Mouse (Mus musculus) heart, adult 18-20 months (tissue): ENCODE measurements around the gene Phf21b. TPM values are rescaled to one million over a fixed set of nuclear protein-coding genes. Genes with fewer than 3 reads are reported as not detected.

ENCODE experiments used
- DNase-seq, 2 experiments: peaks; one replicate each; pipeline ENCODE4 v3.0.0; 2021 to 2022; ENCODE audit warnings: mixed read lengths in 1 of 2
- long read RNA-seq, 2 experiments: library from polyadenylated mRNA; stranded (forward); transcript quantifications; one replicate each; pipeline ENCODE4 v2.0.0; 2021
- total RNA-seq, 2 experiments: library from RNA; stranded (reverse); gene quantifications; 2 replicates each; pipeline ENCODE4 v1.2.3; 2021

The Phf21b gene
- total RNA-seq, result 1 to 10 TPM in 1 of 2 experiments, under 1 TPM in 1; 0.92 to 1.9 TPM
- long read RNA-seq, experiment 1, partial matches to known transcripts, result 0 of 1 reads
- long read RNA-seq, experiment 1, other reads (novel, unspliced or antisense), result 1 of 1 reads
- long read RNA-seq, experiment 2, result 0 reads

GRCm38 (mm10) chr15:84856006-84856995 is at the start of gene Phf21b:
Gene Phf21b, minus strand, starts transcription at chr15:84856049.
- DNase-seq, result peak; percentile 88

DNA sequence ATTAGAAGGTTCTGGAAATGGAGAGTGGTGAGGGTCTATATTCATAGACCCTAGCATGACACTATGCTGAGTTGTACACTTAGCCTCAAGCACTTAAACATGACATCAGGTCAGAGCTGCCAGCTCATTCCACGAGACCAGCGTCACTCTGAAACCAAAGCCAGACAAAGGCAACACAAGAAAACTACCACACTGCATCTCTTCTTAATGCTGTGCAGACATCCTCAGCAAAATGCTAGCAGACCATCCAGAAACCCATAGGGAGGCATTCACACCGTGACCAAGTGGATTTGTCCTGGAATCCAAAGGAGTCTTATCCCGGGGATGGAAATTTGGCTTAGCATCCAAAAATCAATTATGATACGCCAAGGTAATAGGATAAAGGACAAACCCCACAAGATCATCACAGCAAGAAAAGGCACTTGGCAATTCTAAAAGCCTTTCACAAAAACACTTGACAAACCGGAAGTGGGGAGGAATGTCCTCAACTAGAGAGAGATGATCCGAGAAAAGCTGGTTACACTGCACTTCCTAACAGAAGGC is 48.1 kb upstream of the Phf21b start:
- DNase-seq, result no peak

DNA sequence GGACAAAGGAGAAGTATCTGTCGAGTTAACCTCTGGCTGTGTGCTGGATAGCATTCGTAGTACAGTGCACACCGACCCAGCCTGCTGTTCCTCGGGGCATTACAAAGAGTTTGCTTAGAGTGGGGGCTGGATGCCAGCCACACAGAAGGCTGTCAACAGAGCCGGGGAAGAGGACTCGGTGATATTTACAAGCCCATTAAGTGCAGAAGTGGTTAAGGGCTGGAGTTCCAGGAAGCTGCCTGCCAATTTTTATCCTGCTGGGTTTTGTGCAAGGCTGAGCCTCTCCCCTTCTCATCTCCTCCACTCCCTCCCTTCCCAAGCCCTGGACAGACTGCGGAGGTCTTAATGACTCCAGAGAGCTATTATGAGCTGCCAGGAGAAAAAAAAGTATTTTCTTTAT is 42.2 kb upstream of the Phf21b start:
- no peak for DNase-seq

DNA sequence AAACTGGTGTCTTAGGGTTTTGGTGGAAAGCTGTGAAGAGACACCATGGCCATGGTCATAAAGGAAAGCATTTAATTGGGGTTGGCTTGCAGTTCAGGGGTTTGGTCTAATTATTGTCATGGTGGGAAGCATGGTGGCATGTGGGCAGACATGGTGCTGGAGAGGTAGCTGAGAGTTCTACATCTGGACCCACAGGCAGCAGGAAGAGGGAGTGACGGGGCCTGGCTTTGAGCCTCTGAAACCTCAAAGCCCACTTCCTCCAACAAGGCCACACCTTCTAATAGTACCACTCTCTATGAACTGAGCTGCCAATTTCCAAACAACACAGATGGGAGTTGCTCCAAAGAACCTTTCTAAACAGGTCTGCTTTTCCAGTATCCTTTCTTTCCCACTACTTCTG is 40.8 kb upstream of the Phf21b start:
- no peak for DNase-seq

DNA sequence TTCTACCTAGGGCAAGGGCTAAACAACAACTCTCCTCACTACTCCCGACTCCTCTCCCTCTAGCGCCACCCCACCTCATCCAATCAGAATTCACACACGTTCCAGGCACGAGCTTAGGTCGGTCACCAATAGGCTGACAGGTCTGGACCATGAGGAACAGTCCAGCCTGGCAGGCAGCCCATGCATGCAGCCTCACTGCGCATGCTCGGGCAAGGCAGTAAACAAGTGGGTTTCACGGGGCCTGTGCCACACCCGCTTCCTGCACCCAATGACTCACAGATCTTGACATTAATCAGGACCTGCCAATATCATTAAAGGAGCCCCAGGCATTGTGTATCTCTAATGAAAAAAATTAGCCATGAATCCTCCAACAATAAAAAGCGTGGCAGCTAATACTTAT is 40.4 kb upstream of the Phf21b start:
- DNase-seq, result peak; percentile 12 to 47

DNA sequence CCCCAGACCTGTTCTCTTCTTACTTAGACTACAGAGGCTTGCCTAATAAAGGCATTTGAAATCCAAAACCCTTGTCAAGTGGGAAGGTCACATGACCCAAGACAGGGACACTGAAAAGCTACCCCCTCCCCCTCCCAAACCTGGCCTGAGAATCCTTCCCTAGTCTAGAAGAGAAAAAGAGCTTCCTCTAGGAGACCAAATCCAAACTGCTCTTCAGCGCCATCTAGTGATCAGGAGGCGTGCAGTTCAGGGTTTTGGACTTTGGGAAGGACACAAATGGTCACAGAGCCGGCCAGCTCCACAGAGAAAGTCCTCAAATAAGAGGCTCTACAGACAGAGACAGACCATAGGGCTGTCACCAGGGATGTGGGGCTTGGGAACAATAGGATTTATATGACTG is 35.8 kb upstream of the Phf21b start:
- DNase-seq, result peak; percentile 55 to 83

- DNase-seq, result no peak
These were observed 35.4 kb upstream of the Phf21b start for GRCm38 (mm10) chr15:84891246-84891645.

DNA sequence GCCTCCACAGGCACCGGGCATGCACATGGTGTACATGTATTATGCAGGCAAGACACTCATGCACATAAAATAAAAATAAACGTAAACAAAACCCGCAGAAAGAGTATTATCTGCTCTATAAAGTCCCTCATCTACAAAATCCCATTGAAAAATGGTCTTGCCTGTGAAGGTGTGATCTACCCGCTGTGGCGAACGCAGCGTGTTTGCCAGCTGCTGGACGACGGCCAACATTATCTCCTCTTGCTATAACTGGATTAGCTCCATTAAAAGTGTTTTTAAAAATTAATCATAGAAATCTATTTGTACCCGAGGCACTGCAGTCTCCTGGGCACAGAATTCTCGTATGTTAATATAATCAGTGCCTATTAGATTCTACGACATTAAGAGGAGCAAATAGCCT is 32.2 kb upstream of the Phf21b start:
- DNase-seq, result no peak

GRCm38 (mm10) chr15:84877029-84877815 is 21.4 kb upstream of the Phf21b start:
- no peak for DNase-seq

GRCm38 (mm10) chr15:84873867-84874266 is 18.0 kb upstream of the Phf21b start:
- peak; percentile 12 to 25 for DNase-seq

DNA sequence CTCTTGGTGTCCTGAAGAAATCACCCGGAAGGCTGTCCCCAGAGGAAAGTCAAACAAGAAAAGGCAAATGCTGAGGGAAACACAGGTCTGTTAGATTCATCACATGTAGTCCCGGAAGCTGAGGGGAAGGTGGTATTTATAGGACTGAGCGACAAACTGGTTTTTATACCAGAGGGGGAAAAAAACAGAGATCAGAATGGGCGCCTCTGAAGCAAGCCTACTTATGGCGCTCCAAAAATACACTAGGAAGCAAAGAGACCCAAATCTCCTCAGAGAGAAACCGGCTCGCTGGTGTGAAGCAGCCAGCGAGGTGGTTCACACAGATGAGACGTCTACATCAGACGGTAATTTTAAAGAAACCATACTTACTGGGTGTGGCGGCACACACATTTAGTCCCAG is 17.2 kb upstream of the Phf21b start:
- peak in 1 of 2 experiments; percentile 19 for DNase-seq

GRCm38 (mm10) chr15:84871802-84872201 is 16.0 kb upstream of the Phf21b start:
- peak in 1 of 2 experiments; percentile 11 for DNase-seq

GRCm38 (mm10) chr15:84861911-84862310 is 6.1 kb upstream of the Phf21b start:
- no peak for DNase-seq

- DNase-seq, result no peak
These were observed 1.8 kb upstream of the Phf21b start for GRCm38 (mm10) chr15:84857623-84858022.

- peak; percentile 48 to 69 for DNase-seq
These were observed 638 bp downstream of the Phf21b start for GRCm38 (mm10) chr15:84854921-84855901.

GRCm38 (mm10) chr15:84854171-84854811 is 1.6 kb downstream of the Phf21b start:
- DNase-seq, result peak in 1 of 2 experiments; percentile 5

DNA sequence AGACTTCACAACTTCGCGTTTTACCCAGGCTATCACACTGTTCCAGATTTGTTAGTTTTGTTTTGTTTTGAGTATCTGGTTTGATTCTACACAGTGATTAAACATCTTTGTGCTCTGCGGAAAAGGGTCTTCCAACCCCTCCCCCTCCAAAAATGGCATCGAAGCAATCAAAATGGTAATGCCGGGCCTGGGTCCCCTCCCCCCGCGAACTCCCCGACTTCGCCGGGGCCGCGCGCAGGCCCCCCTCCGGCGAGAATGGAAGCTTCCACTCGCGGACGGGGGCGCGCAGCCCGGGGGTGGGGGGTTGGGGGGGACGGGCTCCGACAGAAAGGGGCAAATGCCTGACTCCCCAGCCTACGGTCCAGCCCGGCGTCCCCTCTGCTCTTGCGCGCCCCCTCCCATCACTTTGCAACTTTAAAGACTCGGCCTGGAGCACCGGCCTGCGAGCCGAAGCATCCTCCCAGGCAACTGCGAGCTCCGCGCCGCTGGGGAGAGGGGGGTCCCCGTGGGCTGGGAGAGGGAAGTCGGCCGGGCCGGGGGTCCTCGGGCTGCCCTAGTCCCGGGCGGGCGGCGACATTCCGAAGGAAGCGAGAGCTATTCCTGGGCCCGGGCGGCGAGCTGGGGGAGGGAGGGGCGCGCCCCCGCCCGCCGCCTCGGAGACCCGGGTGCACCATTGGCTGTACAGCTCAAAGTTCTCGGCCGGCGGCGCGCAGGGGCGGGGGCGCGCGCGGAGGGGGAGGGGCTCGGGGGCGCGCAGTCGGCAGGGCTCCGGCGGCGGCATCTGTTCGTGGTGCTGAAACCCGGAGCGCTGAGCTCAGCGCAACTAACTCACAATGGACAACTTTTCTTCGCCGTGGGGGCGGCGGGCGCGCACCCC is 2.4 kb downstream of the Phf21b start:
- DNase-seq, result peak; percentile 73 to 80

- DNase-seq, result peak; percentile 68 to 73
These were observed 3.3 kb downstream of the Phf21b start for GRCm38 (mm10) chr15:84852457-84853070.

DNA sequence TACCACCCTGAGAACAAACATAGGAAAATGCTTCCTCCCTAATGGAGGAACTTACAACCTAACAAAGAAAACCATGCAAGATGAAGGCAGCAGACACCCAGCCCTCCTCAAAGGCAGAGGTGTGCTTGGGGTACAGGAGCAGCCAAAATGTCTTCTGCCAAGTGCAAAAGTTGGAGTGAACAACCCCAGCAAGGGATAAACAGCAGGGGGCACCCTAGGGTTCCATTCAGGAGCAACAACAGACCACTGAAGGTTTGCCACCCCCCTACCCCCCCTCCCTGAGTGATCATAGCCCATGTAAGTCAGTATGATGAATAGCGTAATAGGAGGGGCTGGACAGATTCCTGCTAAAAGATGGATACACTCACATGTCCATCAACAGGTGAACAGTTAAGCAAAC is 5.5 kb downstream of the Phf21b start:
- DNase-seq, result no peak
